Mouse (Mus musculus): ENCODE data around the gene Uts2b. TPM values are rescaled to one million over a fixed set of nuclear protein-coding genes. Genes with fewer than 3 reads are reported as not detected.

Gene Uts2b
- total and polyA plus RNA-seq, 3 experiments, result not detected

DNA sequence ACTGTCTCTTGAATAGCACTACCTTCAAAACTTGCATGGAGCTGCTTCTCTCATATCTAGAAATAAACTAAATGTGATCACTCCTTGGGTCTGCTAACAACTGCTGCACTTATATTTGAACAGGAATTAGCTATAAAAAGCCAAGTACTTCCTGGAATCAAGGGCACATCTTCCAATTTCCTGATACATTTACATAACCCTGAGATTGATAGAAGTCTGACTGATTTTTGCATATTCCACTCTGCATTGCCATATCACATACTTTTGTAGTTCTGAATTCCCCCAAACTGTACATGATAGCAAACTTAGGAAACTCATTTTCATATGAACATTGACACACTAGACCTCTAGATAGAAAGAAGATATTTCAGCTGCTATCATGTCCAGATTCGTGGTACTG, 21.7 kb downstream of the Uts2b start:
- H3K27me3 ChIP-seq (ENCODE audit: control insufficient read depth in 1 of 2, insufficient read depth in 2 of 2, low read length in 2 of 2), result peaks cover 0 to 1% of the 10 kb centered on the region in 2 experiments; a peak in 2 of 4 replicates
- no peak for DNase-seq (ENCODE audit: low read depth, low spot score)
- H3K27ac ChIP-seq (ENCODE audit: control insufficient read depth, low read depth, low read length), result no peak overlapping the region

DNA sequence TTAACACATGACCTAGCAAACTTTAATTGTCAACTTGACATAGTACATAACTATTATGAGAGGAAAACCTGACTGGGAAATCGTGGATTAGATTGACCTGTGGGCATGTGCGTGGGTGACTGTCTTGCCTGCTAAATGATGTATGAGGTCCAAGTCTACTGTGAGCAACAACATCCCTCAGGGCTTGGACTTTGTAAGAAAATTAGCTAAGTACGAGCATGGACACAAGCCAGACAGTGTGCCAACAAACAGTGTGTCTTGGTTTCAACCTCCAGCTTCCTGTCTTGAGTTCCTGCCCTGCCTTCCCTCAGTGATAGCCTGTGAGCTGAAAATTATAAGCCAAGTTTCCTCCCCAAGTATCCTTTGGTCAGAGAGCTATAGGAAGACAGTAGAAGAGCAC, 22.5 kb downstream of the Uts2b start:
- Histone ChIP-seq H3K4me3 (ENCODE audit: control insufficient read depth in 1 of 2, insufficient read depth in 1 of 2, low read depth in 2 of 2, low read length in 2 of 2) (no peak overlapping the region), H3K4me1 (ENCODE audit: control insufficient read depth in 1 of 2, insufficient read depth in 2 of 2, low read length in 2 of 2) (no peaks in the 10 kb centered on the region), H3K79me2 (ENCODE audit: control insufficient read depth, insufficient read depth, low read length, poor library complexity) (no peaks in the 10 kb centered on the region), H3K27me3 (ENCODE audit: control insufficient read depth in 1 of 2, insufficient read depth in 2 of 2, low read length in 2 of 2) (peaks cover 0 to 1% of the 10 kb centered on the region in 2 experiments; a peak in 2 of 4 replicates), H3K36me3 (ENCODE audit: control insufficient read depth in 1 of 2, insufficient read depth in 2 of 2, low read length in 2 of 2) (no peaks in the 10 kb centered on the region; a peak in 1 of 4 replicates), H3K9ac (ENCODE audit: control insufficient read depth, low read depth, low read length, poor library complexity, severe bottlenecking) (no peak overlapping the region), H3K9me3 (replicated peaks; ENCODE audit: insufficient read depth, low read length) (no peaks in the 10 kb centered on the region), H3K27ac (ENCODE audit: control insufficient read depth, low read depth, low read length) (no peak overlapping the region)
- no peak for DNase-seq (ENCODE audit: low read depth, low spot score)
- no peak for TF ChIP-seq CHD1 (IDR thresholded peaks at IDR 0.05; ENCODE audit: low read depth, low read length)
- TF ChIP-seq ZKSCAN1 (IDR thresholded peaks at IDR 0.05; ENCODE audit: low read depth, low read length), result no peak
- TF ChIP-seq GATA1 (IDR thresholded peaks at IDR 0.05; ENCODE audit: low read depth, low read length), result no peak
- TF ChIP-seq CTCF (IDR thresholded peaks at IDR 0.05 in 2 of 3, conservative IDR thresholded peaks at IDR 0.05 in 1 of 3; ENCODE audit: control insufficient read depth in 1 of 3, insufficient read depth in 1 of 3, low read depth in 2 of 3, low read length in 3 of 3, poor library complexity in 1 of 3, severe bottlenecking in 1 of 3), result no peak
- TF ChIP-seq GABPA (IDR thresholded peaks at IDR 0.05; ENCODE audit: low read depth, low read length), result no peak

More for the DNA sequence above, 21.7 kb downstream of the Uts2b start:
- Histone ChIP-seq H3K79me2 (ENCODE audit: control insufficient read depth, insufficient read depth, low read length, poor library complexity) (no peaks in the 10 kb centered on the region), H3K4me1 (ENCODE audit: control insufficient read depth in 1 of 2, insufficient read depth in 2 of 2, low read length in 2 of 2) (no peaks in the 10 kb centered on the region), H3K36me3 (ENCODE audit: control insufficient read depth in 1 of 2, insufficient read depth in 2 of 2, low read length in 2 of 2) (no peaks in the 10 kb centered on the region; a peak in 1 of 4 replicates), H3K4me3 (ENCODE audit: control insufficient read depth in 1 of 2, insufficient read depth in 1 of 2, low read depth in 2 of 2, low read length in 2 of 2) (no peak overlapping the region), H3K9me3 (replicated peaks; ENCODE audit: insufficient read depth, low read length) (no peaks in the 10 kb centered on the region), H3K9ac (ENCODE audit: control insufficient read depth, low read depth, low read length, poor library complexity, severe bottlenecking) (no peak overlapping the region)
- TF ChIP-seq ZKSCAN1 (IDR thresholded peaks at IDR 0.05; ENCODE audit: low read depth, low read length), result no peak
- no peak for TF ChIP-seq KAT2A (conservative IDR thresholded peaks at IDR 0.05; ENCODE audit: low read depth, low read length)
- no peak for TF ChIP-seq MAX (IDR thresholded peaks at IDR 0.05; ENCODE audit: low read length)
- TF ChIP-seq E2F4 (IDR thresholded peaks at IDR 0.05; ENCODE audit: borderline replicate concordance, low read depth, low read length), result no peak
- no peak for TF ChIP-seq ETS1 (IDR thresholded peaks at IDR 0.05; ENCODE audit: low read depth, low read length)
- TF ChIP-seq POLR2A (IDR thresholded peaks at IDR 0.05; ENCODE audit: control insufficient read depth in 1 of 2, insufficient read depth in 1 of 2, low read depth in 1 of 2, low read length in 2 of 2, poor library complexity in 1 of 2), result no peak
- no peak for TF ChIP-seq POLR2AphosphoS5 (IDR thresholded peaks at IDR 0.05; ENCODE audit: borderline replicate concordance, low read depth, low read length)
- TF ChIP-seq MEF2A (IDR thresholded peaks at IDR 0.05; ENCODE audit: extremely low read depth, insufficient replicate concordance, low read depth, low read length, poor library complexity, severe bottlenecking), result no peak

DNA sequence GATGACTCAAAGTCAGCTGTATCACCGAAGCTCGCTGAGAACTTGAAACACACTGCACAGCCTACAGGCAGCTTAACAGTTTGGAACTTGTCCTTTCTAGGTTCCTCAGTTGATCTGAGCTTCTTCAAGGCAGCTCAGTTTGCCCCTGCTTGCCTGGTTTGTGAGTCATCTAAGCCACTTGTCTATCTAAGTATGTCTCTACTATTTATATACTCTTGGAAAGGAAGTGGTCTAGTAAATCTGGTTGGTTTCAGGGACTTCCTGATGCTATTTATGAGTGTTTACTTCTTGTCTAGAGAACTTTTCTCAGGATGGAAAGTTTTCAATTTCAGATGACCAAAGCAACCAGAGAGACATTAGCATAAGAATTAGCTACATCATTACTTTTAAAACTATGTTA, 43.6 kb downstream of the Uts2b start:
- no peaks in the 10 kb centered on the region for H3K36me3 ChIP-seq (ENCODE audit: control insufficient read depth in 1 of 2, insufficient read depth in 2 of 2, low read length in 2 of 2)
- H3K9ac ChIP-seq (ENCODE audit: control insufficient read depth, low read depth, low read length, poor library complexity, severe bottlenecking), result no peak overlapping the region
- no peak for DNase-seq (ENCODE audit: low read depth, low spot score)
- H3K79me2 ChIP-seq (ENCODE audit: control insufficient read depth, insufficient read depth, low read length, poor library complexity), result no peaks in the 10 kb centered on the region
- no peaks in the 10 kb centered on the region for H3K9me3 ChIP-seq (replicated peaks; ENCODE audit: insufficient read depth, low read length)
- H3K4me3 ChIP-seq (ENCODE audit: control insufficient read depth in 1 of 2, insufficient read depth in 1 of 2, low read depth in 2 of 2, low read length in 2 of 2), result no peak overlapping the region
- no peaks in the 10 kb centered on the region for H3K4me1 ChIP-seq (ENCODE audit: control insufficient read depth in 1 of 2, insufficient read depth in 2 of 2, low read length in 2 of 2)
- H3K27ac ChIP-seq (ENCODE audit: control insufficient read depth, low read depth, low read length), result no peak overlapping the region
- no peaks in the 10 kb centered on the region for H3K27me3 ChIP-seq (ENCODE audit: control insufficient read depth in 1 of 2, insufficient read depth in 2 of 2, low read length in 2 of 2)
- TF ChIP-seq ZC3H11A (IDR thresholded peaks at IDR 0.05; ENCODE audit: low read depth, low read length) (no peak), EP300 (IDR thresholded peaks at IDR 0.05; ENCODE audit: low read depth in 1 of 2, low read length in 2 of 2) (no peak), USF1 (IDR thresholded peaks at IDR 0.05; ENCODE audit: low read depth, low read length) (no peak), NELFE (IDR thresholded peaks at IDR 0.05; ENCODE audit: low read depth, low read length) (no peak), SMC3 (IDR thresholded peaks at IDR 0.05; ENCODE audit: low read depth, low read length) (no peak), ELF1 (IDR thresholded peaks at IDR 0.05; ENCODE audit: low read depth, low read length) (no peak), MXI1 (IDR thresholded peaks at IDR 0.05; ENCODE audit: low read depth, low read length) (no peak), ZNF384 (IDR thresholded peaks at IDR 0.05; ENCODE audit: low read depth, low read length) (no peak), CTCF (IDR thresholded peaks at IDR 0.05 in 2 of 3, conservative IDR thresholded peaks at IDR 0.05 in 1 of 3; ENCODE audit: control insufficient read depth in 1 of 3, insufficient read depth in 1 of 3, low read depth in 2 of 3, low read length in 3 of 3, poor library complexity in 1 of 3, severe bottlenecking in 1 of 3) (no peak), SIN3A (IDR thresholded peaks at IDR 0.05; ENCODE audit: low read length) (no peak), ZMIZ1 (IDR thresholded peaks at IDR 0.05; ENCODE audit: low read depth, low read length) (no peak), POLR2A (IDR thresholded peaks at IDR 0.05; ENCODE audit: control insufficient read depth in 1 of 2, insufficient read depth in 1 of 2, low read depth in 1 of 2, low read length in 2 of 2, poor library complexity in 1 of 2) (no peak), NRF1 (IDR thresholded peaks at IDR 0.05; ENCODE audit: insufficient read depth, low read depth, low read length, poor library complexity, severe bottlenecking) (no peak), TBP (IDR thresholded peaks at IDR 0.05; ENCODE audit: low read depth, low read length) (no peak), MEF2A (IDR thresholded peaks at IDR 0.05; ENCODE audit: extremely low read depth, insufficient replicate concordance, low read depth, low read length, poor library complexity, severe bottlenecking) (no peak), RAD21 (IDR thresholded peaks at IDR 0.05; ENCODE audit: low read depth, low read length) (no peak)

All from MEL (cell line).